Mouse (Mus musculus) brain, embryonic 18.5 days (tissue): ENCODE data around the gene Myo1c.

Experiments
- DNase-seq: peaks from one replicate; pipeline ENCODE4 v3.0.0-alpha.2; 2012; ENCODE audit warnings: low read depth, low spot score

The Myo1c gene

GRCm38 (mm10) chr11:75649155-75649561 is 1.1 kb upstream of the Myo1c start:
- no peak for DNase-seq

- no peak for DNase-seq
Observed at GRCm38 (mm10) chr11:75650958-75651425, 688 bp downstream of the Myo1c start.

- no peak for DNase-seq
Observed at GRCm38 (mm10) chr11:75651426-75652221, 1.3 kb downstream of the Myo1c start.

GRCm38 (mm10) chr11:75652222-75652941 is 2.1 kb downstream of the Myo1c start:
- no peak for DNase-seq

- no peak for DNase-seq
Observed at GRCm38 (mm10) chr11:75652942-75653684, 2.8 kb downstream of the Myo1c start.

- DNase-seq, result no peak
Observed at GRCm38 (mm10) chr11:75653781-75654470, 3.6 kb downstream of the Myo1c start.

- no peak for DNase-seq
Observed at GRCm38 (mm10) chr11:75654471-75655390, 4.4 kb downstream of the Myo1c start.

GRCm38 (mm10) chr11:75655621-75656545 is 5.6 kb downstream of the Myo1c start:
- no peak for DNase-seq

GRCm38 (mm10) chr11:75656621-75657590 is 6.6 kb downstream of the Myo1c start:
- DNase-seq, result no peak

GRCm38 (mm10) chr11:75657841-75658240 is 7.5 kb downstream of the Myo1c start:
- DNase-seq, result no peak

GRCm38 (mm10) chr11:75658311-75658710 is 8.0 kb downstream of the Myo1c start:
- DNase-seq, result no peak

- no peak for DNase-seq
Observed at GRCm38 (mm10) chr11:75658996-75659750, 8.9 kb downstream of the Myo1c start.

- DNase-seq, result no peak
Observed at GRCm38 (mm10) chr11:75660081-75660590, 9.8 kb downstream of the Myo1c start.

GRCm38 (mm10) chr11:75660941-75661800 is 10.9 kb downstream of the Myo1c start:
- DNase-seq, result no peak

- no peak for DNase-seq
Observed at GRCm38 (mm10) chr11:75662131-75662530, 11.8 kb downstream of the Myo1c start.

GRCm38 (mm10) chr11:75666296-75666695 is 16.0 kb downstream of the Myo1c start:
- no peak for DNase-seq
